Mouse (Mus musculus) stomach, embryonic 14.5 days (tissue): ENCODE data around the gene Cdk17. TPM values are rescaled to one million over a fixed set of nuclear protein-coding genes. Genes with fewer than 3 reads are reported as not detected.

Source experiments
- ATAC-seq: fragments of 200-750 bp; cut with Nextera tagmentation; 2 replicates; pipeline ENCODE4 v1.8.0; 2017; ENCODE audit warnings: low read depth, moderate TSS enrichment; ENCODE audit not compliant: insufficient number of reproducible peaks, insufficient read depth, low FRiP score
- H3K27ac ChIP-seq: fragments of 300-500 bp; sonication (generic); 2 replicates; pipeline ENCODE4 v1.5.1; 2014; ENCODE audit warnings: mild to moderate bottlenecking, low read length, moderate library complexity, mixed read lengths
- H3K27me3 ChIP-seq: fragments of 300-500 bp; sonication (generic); 2 replicates; pipeline ENCODE4 v1.6.1; 2014; ENCODE audit warnings: low read length, control low read depth, mixed read lengths; ENCODE audit not compliant: control insufficient read depth, insufficient read depth
- H3K36me3 ChIP-seq: fragments of 300-500 bp; sonication (generic); 2 replicates; pipeline ENCODE4 v1.6.1; 2014; ENCODE audit warnings: mild to moderate bottlenecking, control low read depth, low read length, moderate library complexity, mixed read lengths; ENCODE audit not compliant: control insufficient read depth, insufficient read depth
- H3K4me1 ChIP-seq: fragments of 300-500 bp; sonication (generic); 2 replicates; pipeline ENCODE4 v1.6.1; 2014; ENCODE audit warnings: low read length, control low read depth, mixed read lengths; ENCODE audit not compliant: control insufficient read depth, insufficient read depth
- H3K4me2 ChIP-seq: fragments of 300-500 bp; sonication (generic); replicated peaks from 2 replicates; pipeline ENCODE4 v1.6.1; 2014; ENCODE audit warnings: low read depth, low read length, control low read depth
- H3K4me3 ChIP-seq: fragments of 300-500 bp; sonication (generic); 2 replicates; pipeline ENCODE4 v1.5.1; 2014; ENCODE audit warnings: low read depth, low read length, control low read depth
- H3K9ac ChIP-seq: fragments of 300-500 bp; sonication (generic); replicated peaks from 2 replicates; pipeline ENCODE4 v1.6.1; 2014; ENCODE audit warnings: low read depth, mild to moderate bottlenecking, control low read depth, low read length, moderate library complexity, mixed read lengths
- H3K9me3 ChIP-seq: fragments of 300-500 bp; sonication (generic); 2 replicates; pipeline ENCODE4 v1.6.1; 2016; ENCODE audit warnings: low read depth, low read length, control low read depth; ENCODE audit not compliant: control insufficient read depth
- WGBS: fragments of 180-500 bp; shearing (Covaris S2); extraction: QIAGEN DNeasy Blood & Tissue Kit; methylation state at CpG from one replicate; pipeline ENCODE4 v1.1.7; 2014; 5-methylcytosine and 5-hydroxymethylcytosine counted together
- polyA plus RNA-seq: library from polyadenylated mRNA; unstranded; fragments of >200 nt; fragmentation: Nextera tagmentation; extraction: Ambion mirVana; gene quantifications from 2 replicates; pipeline ENCODE4 v1.2.1, GENCODE M21; 2014

Cdk17 gene
- polyA plus RNA-seq, 1 experiment from 2014 or later, result 23.0 TPM

DNA sequence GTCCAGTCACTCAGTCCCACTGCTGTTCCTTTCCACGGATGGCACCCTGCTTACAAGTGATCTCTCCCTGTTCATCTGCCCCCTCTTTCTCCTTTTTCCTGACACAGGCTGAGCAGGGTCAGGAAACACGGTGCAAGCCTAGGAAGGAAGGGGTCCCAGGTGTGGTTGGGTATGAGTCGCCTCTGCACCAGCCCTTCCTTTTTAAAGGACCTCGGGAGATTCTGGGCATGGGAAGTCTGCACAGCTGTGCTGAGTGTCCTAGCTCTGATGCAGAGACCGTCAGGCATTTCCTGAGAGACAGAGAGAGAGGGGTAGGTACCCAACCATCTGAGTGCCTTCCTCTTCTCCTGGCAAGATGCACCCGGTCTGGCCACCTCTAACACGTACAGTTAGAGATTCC lies 137.5 kb downstream of the Cdk17 start:
- no peak for ATAC-seq
- Histone ChIP-seq H3K4me3 (no peak overlapping the region), H3K9me3 (no peaks in the 10 kb centered on the region), H3K9ac (no peak overlapping the region), H3K4me2 (no peak overlapping the region), H3K27ac (no peak overlapping the region), H3K4me1 (peaks cover 10% of the 10 kb centered on the region; the same call in 1 of the 2 replicates), H3K27me3 (no peaks in the 10 kb centered on the region), H3K36me3 (no peaks in the 10 kb centered on the region)
- 58% methylated on average over 7 of the region's 7 CpGs for WGBS

DNA sequence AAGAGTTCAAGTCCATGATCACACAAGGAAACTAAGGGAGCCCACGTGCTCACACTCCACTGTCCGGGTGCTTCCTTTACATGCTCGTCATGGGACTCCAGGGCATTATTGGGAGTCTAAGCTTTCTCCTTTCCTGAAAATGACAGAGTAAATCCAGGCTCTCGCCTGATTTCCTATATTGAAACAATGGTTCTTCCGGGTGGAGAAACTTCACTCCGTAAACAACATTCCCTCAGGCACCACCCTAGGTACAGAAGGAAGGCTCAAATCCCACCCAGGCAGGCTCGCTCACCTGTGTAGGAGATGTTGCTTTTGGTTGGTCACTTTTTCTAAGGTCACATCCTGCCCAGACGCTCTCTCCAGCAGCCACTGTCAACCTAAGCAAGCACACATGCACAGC lies 141.2 kb downstream of the Cdk17 start:
- 71% methylated on average over 8 of the region's 8 CpGs for WGBS
- no peak for ATAC-seq

DNA sequence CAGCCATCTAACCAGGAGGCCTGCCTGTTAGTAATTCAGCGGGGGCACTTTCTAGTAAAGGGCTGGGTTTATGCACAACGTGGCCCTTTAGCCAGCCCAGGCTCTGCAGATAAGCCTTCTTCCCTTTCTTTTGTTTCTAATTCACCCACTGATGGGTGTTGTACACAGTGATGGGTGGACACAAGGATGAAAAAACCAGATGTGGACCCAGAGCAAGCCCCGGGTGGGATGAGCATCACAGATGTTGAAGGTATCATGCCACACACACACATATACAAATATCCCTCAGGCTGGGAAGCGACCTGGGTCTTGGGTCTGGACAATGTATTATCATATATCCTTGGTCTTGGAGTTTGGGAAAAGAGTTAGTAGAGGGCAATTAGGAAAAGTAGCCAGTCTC lies 142.6 kb downstream of the Cdk17 start:
- no peak for ATAC-seq
- Histone ChIP-seq H3K27ac (no peak overlapping the region), H3K9me3 (no peaks in the 10 kb centered on the region), H3K4me3 (no peak overlapping the region), H3K36me3 (no peaks in the 10 kb centered on the region), H3K4me2 (no peak overlapping the region), H3K4me1 (no peaks in the 10 kb centered on the region), H3K27me3 (no peaks in the 10 kb centered on the region), H3K9ac (no peak overlapping the region)
- 71% methylated on average over 4 of the region's 4 CpGs for WGBS

More for the DNA sequence above, 141.2 kb downstream of the Cdk17 start:
- no peaks in the 10 kb centered on the region for H3K36me3 ChIP-seq
- H3K27me3 ChIP-seq, result no peaks in the 10 kb centered on the region
- no peak overlapping the region for H3K4me3 ChIP-seq
- no peak overlapping the region for H3K27ac ChIP-seq
- peaks cover 6% of the 10 kb centered on the region; the same call in 1 of the 2 replicates for H3K4me1 ChIP-seq
- no peaks in the 10 kb centered on the region for H3K9me3 ChIP-seq
- no peak overlapping the region for H3K9ac ChIP-seq
- H3K4me2 ChIP-seq, result no peak overlapping the region

DNA sequence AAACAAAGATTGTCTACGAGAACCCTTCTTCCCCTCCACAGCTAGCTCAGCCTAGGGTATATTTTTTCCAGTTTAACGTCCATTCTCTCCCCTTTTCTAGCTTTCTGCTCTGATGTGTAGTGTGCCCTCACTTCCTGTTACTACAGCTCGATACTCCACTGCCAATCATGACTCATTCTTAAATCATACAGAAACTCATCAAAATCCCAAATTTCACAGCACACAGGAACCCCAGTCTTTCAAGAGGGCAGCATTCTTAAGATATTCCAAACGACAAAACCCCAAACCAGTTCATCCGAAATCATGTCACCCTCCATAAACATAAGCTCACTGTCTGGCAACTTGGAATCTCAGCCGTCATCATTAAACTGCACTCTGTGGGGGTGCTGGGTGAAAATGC lies 145.3 kb downstream of the Cdk17 start:
- no peak overlapping the region for H3K4me3 ChIP-seq
- no peaks in the 10 kb centered on the region for H3K27me3 ChIP-seq
- H3K9me3 ChIP-seq, result no peaks in the 10 kb centered on the region
- no peak overlapping the region for H3K27ac ChIP-seq
- H3K4me2 ChIP-seq, result no peak overlapping the region
- no peak for ATAC-seq
- H3K36me3 ChIP-seq, result no peaks in the 10 kb centered on the region
- 0 out of 2 replicates have a peak, but pooled peaks cover 5% of the 10 kb centered on the region for H3K4me1 ChIP-seq
- WGBS, result 53% methylated on average over 6 of the region's 6 CpGs
- H3K9ac ChIP-seq, result no peak overlapping the region

DNA sequence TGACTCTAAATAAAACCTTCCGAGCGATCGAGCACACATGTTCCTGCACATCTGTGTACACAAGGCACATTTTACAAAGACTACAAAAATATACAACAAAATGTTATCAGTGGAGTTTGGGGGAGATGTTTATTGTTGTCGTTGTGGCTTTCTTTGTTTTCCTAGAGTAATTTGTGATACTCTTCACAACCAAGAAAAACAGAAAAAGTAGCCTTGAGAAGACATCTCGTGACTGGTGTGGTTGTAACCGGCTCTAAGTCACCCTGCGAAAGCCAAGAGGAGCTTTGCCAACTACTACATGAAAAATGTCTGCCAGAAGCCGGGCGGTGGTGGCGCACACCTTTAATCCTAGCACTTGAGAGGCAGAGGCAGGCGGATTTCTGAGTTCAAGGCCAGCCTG lies 145.7 kb downstream of the Cdk17 start:
- H3K27me3 ChIP-seq, result no peaks in the 10 kb centered on the region
- ATAC-seq, result no peak
- H3K27ac ChIP-seq, result no peak overlapping the region
- no peak overlapping the region for H3K4me3 ChIP-seq
- no peak overlapping the region for H3K4me2 ChIP-seq
- H3K9ac ChIP-seq, result no peak overlapping the region
- H3K4me1 ChIP-seq, result 0 out of 2 replicates have a peak, but pooled peaks cover 5% of the 10 kb centered on the region
- H3K36me3 ChIP-seq, result no peaks in the 10 kb centered on the region
- WGBS, result 77% methylated on average over 11 of the region's 11 CpGs
- H3K9me3 ChIP-seq, result no peaks in the 10 kb centered on the region

DNA sequence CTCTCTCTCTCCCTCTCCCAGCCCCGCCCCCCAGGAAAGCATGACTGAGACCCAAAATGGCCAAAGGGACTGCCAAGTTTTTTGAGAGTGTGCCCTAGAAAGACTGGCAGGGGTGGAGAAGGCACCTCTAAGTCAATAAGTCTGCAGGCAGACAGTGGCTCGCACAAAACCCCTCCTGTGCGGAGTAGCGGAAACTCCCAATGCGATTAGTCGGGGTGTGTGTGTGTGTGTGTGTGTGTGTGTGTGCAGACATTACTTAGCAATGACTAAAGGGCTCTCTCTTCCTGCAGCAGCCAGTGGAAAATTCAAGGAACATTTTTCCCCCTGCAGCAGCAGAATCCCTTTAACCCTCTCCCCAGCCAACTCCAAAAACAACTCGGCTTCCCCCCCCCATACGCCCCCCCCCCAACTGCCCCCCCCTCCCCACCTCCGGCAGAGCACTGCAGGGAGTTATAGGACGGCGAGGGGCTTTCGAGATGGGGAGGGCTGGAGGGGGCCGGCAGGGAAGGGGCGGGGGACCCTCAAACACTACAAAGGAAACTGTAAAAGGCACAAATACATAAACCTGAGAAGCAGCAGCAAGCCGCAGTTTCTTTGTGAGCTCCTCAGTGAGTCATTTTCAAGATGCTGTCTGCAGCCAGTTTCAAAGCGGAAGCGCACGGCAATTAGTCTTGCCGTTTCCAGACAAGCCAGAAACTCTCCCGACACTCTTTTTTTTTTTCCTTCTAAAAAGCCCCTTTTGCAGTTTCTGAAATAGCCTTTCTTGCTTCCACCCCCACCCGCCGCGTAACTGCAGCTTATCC lies 148.7 kb downstream of the Cdk17 start:
- peak overlapping the region; percentile 89 for H3K27ac ChIP-seq
- no peaks in the 10 kb centered on the region for H3K27me3 ChIP-seq
- H3K9ac ChIP-seq, result peak overlapping the region; percentile 78
- WGBS, result 1% methylated on average over 23 of the region's 23 CpGs
- H3K36me3 ChIP-seq, result no peaks in the 10 kb centered on the region
- no peaks in the 10 kb centered on the region for H3K9me3 ChIP-seq
- H3K4me2 ChIP-seq, result peak overlapping the region; percentile 50
- ATAC-seq, result peak; percentile 71
- H3K4me3 ChIP-seq, result peak overlapping the region; percentile 50
- 0 out of 2 replicates have a peak, but pooled peaks cover 5% of the 10 kb centered on the region for H3K4me1 ChIP-seq

DNA sequence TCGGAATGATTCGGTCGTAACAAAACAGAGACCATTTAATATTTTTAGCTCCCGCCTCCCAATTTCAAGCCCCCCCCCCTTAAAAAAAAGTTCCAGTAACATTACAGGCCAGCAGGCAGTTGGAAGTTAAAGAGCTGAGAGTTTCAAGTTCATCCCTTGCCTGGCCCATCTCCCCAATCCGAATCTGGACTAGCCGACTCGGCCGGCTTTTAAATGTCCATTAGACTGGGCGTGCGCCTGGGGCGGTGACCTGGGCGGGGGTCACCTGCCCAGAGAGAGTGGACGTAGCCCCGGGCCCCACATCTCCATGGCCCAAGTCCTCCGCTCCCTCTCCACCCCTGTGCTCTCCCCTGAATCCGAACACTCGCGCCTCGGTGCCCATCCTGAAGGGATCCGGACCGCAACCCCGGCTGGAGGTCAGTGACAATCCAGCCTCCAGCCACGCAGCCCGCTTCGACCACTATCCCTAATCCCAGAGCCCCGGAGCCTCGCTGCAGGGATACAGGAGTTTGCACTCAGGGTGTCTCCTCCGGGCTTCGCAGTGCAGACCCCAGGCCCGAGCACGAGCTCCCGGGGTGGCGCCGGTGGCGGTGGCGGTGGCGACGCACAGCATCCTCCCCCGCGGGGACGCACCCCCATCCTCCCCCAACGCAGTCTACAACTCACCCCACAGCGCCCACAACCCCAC lies 149.4 kb downstream of the Cdk17 start:
- peak overlapping the region; percentile 89 for H3K27ac ChIP-seq
- no peaks in the 10 kb centered on the region for H3K27me3 ChIP-seq
- H3K4me1 ChIP-seq, result 0 out of 2 replicates have a peak, but pooled peaks cover 5% of the 10 kb centered on the region
- WGBS, result under 1% methylated on average over 43 of the region's 43 CpGs
- H3K9ac ChIP-seq, result peak overlapping the region; percentile 78
- peak overlapping the region; percentile 50 for H3K4me3 ChIP-seq
- ATAC-seq, result 0 out of 2 replicates have a peak, but pooled peaks have one; percentile 14
- peak overlapping the region; percentile 50 for H3K4me2 ChIP-seq
- no peaks in the 10 kb centered on the region for H3K36me3 ChIP-seq
- no peaks in the 10 kb centered on the region for H3K9me3 ChIP-seq

DNA sequence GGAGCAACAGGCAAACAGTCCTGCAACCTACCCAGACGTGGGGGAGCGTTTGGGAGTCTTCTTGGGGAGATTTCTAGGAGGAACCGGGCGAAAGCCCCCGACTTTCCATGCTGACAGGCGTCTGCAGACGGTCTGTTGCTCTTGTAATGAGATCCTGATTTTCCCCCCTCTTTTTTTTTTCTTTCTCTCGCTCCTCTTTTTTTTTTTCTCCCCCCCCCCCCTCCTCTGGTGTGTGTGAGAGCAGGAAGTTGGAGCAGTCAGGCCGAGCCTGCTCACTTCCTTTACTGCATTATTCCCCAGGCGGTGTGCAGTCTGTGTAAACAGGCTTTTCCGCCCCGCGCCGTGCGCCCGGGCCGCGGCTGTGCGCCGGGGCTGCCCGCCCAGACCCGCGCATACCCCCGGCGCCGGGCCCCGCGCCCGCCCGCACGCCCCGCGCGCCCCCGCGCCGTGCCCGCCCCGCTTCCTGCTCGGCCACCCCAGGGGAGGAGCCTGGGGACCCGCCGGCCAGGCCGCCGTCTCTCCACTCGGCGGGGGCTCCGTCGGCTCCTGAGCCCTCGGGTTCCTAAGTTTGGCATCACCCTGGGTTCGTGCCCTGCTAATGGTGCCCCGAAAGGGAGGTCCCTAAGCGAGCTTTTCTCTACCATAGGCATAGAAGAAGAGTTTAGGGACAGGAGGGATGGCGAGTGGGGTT lies 150.2 kb downstream of the Cdk17 start, which contains the start of gene Elk3:
Elk3 (minus strand) TSS at position 415 of the 691 bp plus-strand sequence.
- Histone ChIP-seq H3K9ac (peak within 1 kb of the TSS; percentile 78), H3K27me3 (no peaks in the 10 kb centered on the region), H3K4me3 (peak within 1 kb of the TSS; percentile 50), H3K4me1 (0 out of 2 replicates have a peak, but pooled peaks cover 5% of the 10 kb centered on the region), H3K27ac (peak within 1 kb of the TSS; percentile 89), H3K4me2 (peak within 1 kb of the TSS; percentile 50), H3K9me3 (no peaks in the 10 kb centered on the region), H3K36me3 (no peaks in the 10 kb centered on the region)
- ATAC-seq, result peak; percentile 79
- WGBS, result under 1% methylated on average over 52 of the region's 53 CpGs
